Mouse (Mus musculus) liver, embryonic 15.5 days (tissue): ENCODE data around the gene Slc48a1. TPM values are rescaled to one million over a fixed set of nuclear protein-coding genes. Genes with fewer than 3 reads are reported as not detected.

ENCODE experiments used
- ATAC-seq: fragments of 200-750 bp; cut with Nextera tagmentation; 2 replicates; pipeline ENCODE4 v1.8.0; 2017; ENCODE audit warnings: moderate number of reproducible peaks, mild to moderate bottlenecking, moderate library complexity; ENCODE audit not compliant: insufficient read depth
- H3K27ac ChIP-seq: fragments of 300-500 bp; sonication (generic); replicated peaks from 2 replicates; pipeline ENCODE4 v1.5.1; 2015; ENCODE audit warnings: mild to moderate bottlenecking, inconsistent platforms
- H3K27me3 ChIP-seq: fragments of 300-500 bp; sonication (generic); 2 replicates; pipeline ENCODE4 v1.6.1; 2015; ENCODE audit warnings: mild to moderate bottlenecking, inconsistent platforms
- H3K36me3 ChIP-seq: fragments of 300-500 bp; sonication (generic); replicated peaks from 2 replicates; pipeline ENCODE4 v1.6.1; 2015; ENCODE audit warnings: moderate library complexity, mild to moderate bottlenecking, inconsistent platforms
- H3K4me1 ChIP-seq: fragments of 300-500 bp; sonication (generic); replicated peaks from 2 replicates; pipeline ENCODE4 v1.6.1; 2015; ENCODE audit warnings: inconsistent platforms
- H3K4me2 ChIP-seq: fragments of 300-500 bp; sonication (generic); 2 replicates; pipeline ENCODE4 v1.6.1; 2015; ENCODE audit warnings: moderate library complexity, mild to moderate bottlenecking, inconsistent platforms
- H3K4me3 ChIP-seq: fragments of 300-500 bp; sonication (generic); replicated peaks from 2 replicates; pipeline ENCODE4 v1.5.1; 2015; ENCODE audit warnings: mild to moderate bottlenecking, inconsistent platforms
- H3K9ac ChIP-seq: fragments of 300-500 bp; sonication (generic); 2 replicates; pipeline ENCODE4 v1.6.1; 2015; ENCODE audit warnings: moderate library complexity, mild to moderate bottlenecking, inconsistent platforms
- H3K9me3 ChIP-seq: fragments of 300-500 bp; sonication (generic); replicated peaks from 2 replicates; pipeline ENCODE4 v1.6.1; 2016; ENCODE audit warnings: inconsistent platforms
- WGBS: fragments of 180-500 bp; shearing (Covaris S2); methylation state at CpG from one replicate; pipeline ENCODE4 v1.1.7; 2015; ENCODE audit warnings: mixed read lengths; ENCODE audit not compliant: insufficient replicate concordance; 5-methylcytosine and 5-hydroxymethylcytosine counted together
- polyA plus RNA-seq: library from polyadenylated mRNA; unstranded; fragments of >200 nt; fragmentation: Nextera tagmentation; extraction: Ambion mirVana; gene quantifications from 2 replicates; pipeline ENCODE4 v1.2.1, GENCODE M21; 2015

Slc48a1 gene
- polyA plus RNA-seq, 1 experiment from 2014 or later: 101 TPM

DNA sequence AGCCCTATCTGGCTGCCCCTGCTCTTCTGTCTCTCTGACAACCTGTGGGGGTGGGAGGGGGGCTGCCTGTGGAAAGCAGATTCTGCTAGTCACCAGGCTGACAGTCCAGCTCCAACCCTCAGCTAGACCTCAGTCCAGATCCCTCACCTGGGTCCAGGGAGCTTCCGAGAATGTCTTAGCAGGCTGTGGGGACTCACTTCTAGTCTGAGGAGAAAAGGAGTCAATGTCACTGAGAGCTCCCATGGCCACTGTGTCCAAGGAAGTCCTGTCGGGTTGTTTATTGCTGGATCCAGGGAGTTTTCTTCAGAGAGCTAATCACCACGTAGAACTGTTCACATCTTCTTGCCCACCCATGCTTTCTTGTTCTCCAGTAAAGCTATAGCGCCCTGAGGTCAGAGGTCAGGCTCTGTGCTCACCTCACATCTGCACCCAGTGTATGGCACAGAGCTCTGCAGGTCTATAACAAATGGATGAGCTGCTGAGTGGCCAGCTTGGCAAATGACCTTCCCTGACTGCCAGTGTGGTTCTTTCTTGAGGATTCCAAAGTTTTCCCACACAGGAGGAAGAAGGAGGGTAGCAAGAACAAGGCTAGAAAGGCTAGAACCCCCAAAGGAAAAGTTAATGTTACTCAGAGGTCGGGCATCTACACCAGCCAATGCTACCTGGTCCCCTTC, 48.4 kb downstream of the Slc48a1 start:
- H3K27me3 ChIP-seq: peaks cover 31% of the 10 kb centered on the region
- no peaks in the 10 kb centered on the region for H3K9me3 ChIP-seq
- H3K4me2 ChIP-seq: peak overlapping the region; percentile 74
- no peaks in the 10 kb centered on the region for H3K36me3 ChIP-seq
- peak overlapping the region; percentile 58; the same call in 1 of the 2 replicates for H3K9ac ChIP-seq
- no peak for ATAC-seq
- 50% methylated on average over 5 of the region's 5 CpGs for WGBS
- 0 out of 2 replicates have a peak overlapping the region, but pooled peaks have one; percentile 34 for H3K27ac ChIP-seq
- H3K4me3 ChIP-seq: no peak overlapping the region
- H3K4me1 ChIP-seq: peaks cover 93% of the 10 kb centered on the region

- H3K4me1 ChIP-seq: peaks cover 96% of the 10 kb centered on the region
- ATAC-seq: no peak
- no peaks in the 10 kb centered on the region for H3K36me3 ChIP-seq
Observed at GRCm38 (mm10) chr15:97827401-97827800, 49.1 kb downstream of the Slc48a1 start.

DNA sequence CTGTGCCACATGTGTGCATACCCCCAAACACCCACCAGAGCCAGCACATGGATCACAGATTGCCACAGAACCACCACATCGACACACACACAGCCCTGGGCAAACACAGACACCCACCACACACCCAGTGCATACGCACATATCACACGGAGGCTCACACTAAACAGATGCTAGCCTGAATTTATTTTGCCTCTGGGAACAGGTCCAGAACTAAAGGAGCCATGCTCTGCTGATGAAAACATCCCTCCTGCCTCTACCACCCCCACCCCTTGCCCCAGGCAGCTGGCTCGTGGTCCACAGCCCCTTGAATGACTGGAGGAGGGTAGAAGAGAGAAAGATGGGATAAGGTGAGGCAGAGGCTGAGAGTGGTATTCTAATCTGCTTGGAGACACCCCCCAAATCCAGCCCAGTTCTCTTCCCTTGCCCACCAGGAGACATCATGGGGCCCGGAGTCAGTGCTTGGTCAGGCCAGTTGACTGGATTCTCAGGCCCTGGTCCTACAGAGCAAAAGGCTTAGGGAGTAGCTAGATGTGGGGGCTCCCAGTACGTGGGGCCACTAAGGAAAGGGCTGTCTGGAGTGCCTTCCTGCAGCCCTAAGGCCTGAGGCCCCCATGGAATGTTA, 50.0 kb downstream of the Slc48a1 start:
- Histone ChIP-seq H3K9me3 (no peaks in the 10 kb centered on the region), H3K4me3 (no peak overlapping the region), H3K9ac (no peak overlapping the region), H3K4me1 (peaks cover 96% of the 10 kb centered on the region), H3K27ac (no peak overlapping the region), H3K27me3 (peaks cover 47% of the 10 kb centered on the region), H3K4me2 (peak overlapping the region; percentile 93), H3K36me3 (no peaks in the 10 kb centered on the region)
- ATAC-seq: no peak
- WGBS: 33% methylated on average over 6 of the region's 6 CpGs

More at GRCm38 (mm10) chr15:97827401-97827800, 49.1 kb downstream of the Slc48a1 start:
- 72% methylated on average over 8 of the region's 8 CpGs for whole genome bisulfite sequencing
- Histone ChIP-seq H3K9me3 (no peaks in the 10 kb centered on the region), H3K4me3 (no peak overlapping the region), H3K4me2 (no peak overlapping the region), H3K9ac (no peak overlapping the region), H3K27me3 (peaks cover 37% of the 10 kb centered on the region), H3K27ac (no peak overlapping the region)

DNA sequence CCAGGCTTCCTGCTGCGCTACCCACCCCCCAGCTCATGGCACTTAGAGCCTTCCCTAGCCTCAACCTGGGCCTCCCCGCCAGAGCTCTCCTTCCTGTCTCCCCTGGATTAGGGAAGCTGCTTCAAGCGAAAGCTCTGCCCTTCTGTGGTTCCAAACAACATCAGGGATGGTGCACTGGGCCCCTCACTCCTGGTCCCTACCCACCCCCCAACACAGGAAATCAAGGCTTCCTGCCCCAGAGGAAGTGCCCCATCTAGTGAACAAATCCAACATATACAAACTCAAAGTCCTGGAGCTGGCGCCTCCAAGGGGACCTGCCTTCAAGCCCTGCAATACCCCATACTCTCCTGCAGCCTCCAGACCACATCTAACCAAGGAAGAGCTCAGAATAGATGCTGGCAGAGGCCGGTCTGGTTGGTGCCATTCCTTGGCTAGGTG, 50.6 kb downstream of the Slc48a1 start:
- no peak for ATAC-seq
- no peak overlapping the region for H3K4me3 ChIP-seq
- no peaks in the 10 kb centered on the region for H3K36me3 ChIP-seq
- peaks cover 53% of the 10 kb centered on the region for H3K27me3 ChIP-seq
- H3K27ac ChIP-seq: no peak overlapping the region; the same call in 1 of the 2 replicates
- WGBS: 27% methylated on average over 5 of the region's 5 CpGs
- no peaks in the 10 kb centered on the region for H3K9me3 ChIP-seq
- H3K4me1 ChIP-seq: peaks cover 93% of the 10 kb centered on the region
- peak overlapping the region; percentile 93 for H3K4me2 ChIP-seq
- no peak overlapping the region for H3K9ac ChIP-seq

DNA sequence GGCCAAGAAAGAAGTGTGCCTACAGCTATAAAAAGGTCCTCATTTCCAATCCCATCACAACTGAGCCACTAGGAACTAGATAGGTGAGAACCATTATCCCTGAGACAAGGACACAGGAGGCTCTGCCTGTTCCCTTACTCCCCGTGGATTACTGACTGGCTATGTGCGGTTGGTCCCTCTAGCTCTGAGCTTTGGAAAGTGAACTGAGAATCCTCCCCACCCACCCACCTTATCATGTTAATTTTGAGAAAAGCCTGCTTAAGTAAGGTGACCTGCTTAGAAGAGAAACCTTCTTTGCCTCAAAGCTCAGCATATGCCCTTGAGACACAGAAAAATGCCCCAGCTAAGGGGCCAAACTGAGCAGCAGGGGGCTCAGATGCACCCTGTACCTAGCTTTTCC, 51.1 kb downstream of the Slc48a1 start:
- no peaks in the 10 kb centered on the region for H3K36me3 ChIP-seq
- no peaks in the 10 kb centered on the region for H3K9me3 ChIP-seq
- ATAC-seq: no peak
- H3K4me3 ChIP-seq: peak overlapping the region; percentile 69; the same call in 1 of the 2 replicates
- peak overlapping the region; percentile 18; the same call in 1 of the 2 replicates for H3K9ac ChIP-seq
- WGBS: 28% methylated on average over 2 of the region's 2 CpGs
- peaks cover 88% of the 10 kb centered on the region for H3K4me1 ChIP-seq
- H3K4me2 ChIP-seq: peak overlapping the region; percentile 93
- H3K27me3 ChIP-seq: peaks cover 53% of the 10 kb centered on the region
- no peak overlapping the region; the same call in 1 of the 2 replicates for H3K27ac ChIP-seq

DNA sequence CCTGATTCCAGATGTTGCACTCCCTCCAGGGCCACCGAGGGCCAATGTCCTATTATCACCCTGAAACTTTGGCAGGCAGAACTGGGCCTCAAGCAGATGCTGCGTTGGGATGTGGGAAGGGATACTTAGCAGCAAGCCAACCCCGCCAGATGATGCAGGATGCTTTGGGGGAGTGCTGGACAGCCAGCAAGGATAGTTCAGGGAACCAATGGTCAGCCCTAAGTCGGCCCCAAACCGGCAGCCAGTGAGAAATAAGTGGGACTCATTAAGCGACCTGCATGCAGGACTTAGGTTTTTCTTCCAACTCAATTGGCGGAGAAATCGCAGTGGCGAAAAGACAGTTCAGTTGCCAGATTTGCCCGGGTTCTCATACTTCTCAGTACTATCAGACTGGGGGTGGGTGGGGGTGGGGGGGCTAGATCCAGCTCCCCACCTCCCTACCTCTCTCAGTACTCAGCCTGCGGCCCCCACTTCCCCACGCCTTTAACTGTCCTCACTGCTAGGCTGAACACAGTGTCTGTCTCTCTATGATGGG, 52.0 kb downstream of the Slc48a1 start:
- Histone ChIP-seq H3K9me3 (no peaks in the 10 kb centered on the region), H3K4me2 (peak overlapping the region; percentile 93), H3K36me3 (no peaks in the 10 kb centered on the region), H3K4me1 (peaks cover 79% of the 10 kb centered on the region), H3K27me3 (peaks cover 53% of the 10 kb centered on the region), H3K27ac (peak overlapping the region; percentile 71), H3K4me3 (peak overlapping the region; percentile 69), H3K9ac (peak overlapping the region; percentile 67; the same call in 1 of the 2 replicates)
- no peak for ATAC-seq
- WGBS: 14% methylated on average over 12 of the region's 12 CpGs

GRCm38 (mm10) chr15:97830788-97831241, 52.5 kb downstream of the Slc48a1 start:
- under 1% methylated on average over 38 of the region's 39 CpGs for WGBS
- peak overlapping the region; percentile 93 for H3K4me2 ChIP-seq

DNA sequence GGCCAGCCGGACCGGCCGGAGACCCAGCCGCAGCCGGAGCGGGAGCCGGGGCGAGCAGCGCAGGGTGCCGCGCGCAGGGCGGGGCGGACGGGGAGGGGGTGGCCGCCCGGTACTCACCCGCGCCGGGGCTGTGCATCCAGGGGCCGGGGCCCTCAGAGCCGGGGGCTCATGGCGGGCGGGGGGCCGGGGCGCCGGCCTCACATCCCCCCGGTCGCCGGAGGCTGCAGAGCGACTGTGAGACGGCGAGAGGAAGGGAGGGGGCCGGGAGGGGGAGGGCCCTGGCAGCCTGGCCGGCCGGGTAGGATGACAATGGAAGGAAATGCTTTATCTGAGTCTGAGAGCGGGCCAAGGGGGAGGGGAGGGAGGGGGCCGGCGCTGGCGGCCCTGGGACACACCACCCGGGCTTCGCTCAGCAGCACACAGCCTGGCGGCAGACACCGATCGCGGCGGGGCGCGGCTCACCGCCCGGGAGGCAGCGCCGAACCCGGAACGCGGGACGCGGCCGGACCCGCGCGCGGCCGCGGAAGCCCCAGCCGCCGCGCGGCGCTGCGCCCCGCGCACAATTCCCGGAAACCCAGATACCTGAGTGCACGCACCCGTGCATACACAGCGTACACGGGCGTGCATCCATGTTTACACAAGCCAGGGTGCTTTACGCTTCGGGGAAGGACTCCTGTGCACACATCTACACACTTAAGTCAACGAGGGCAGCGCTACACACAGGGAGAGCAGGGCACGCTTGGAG, 53.1 kb downstream of the Slc48a1 start:
- Histone ChIP-seq H3K27ac (peak overlapping the region; percentile 71), H3K36me3 (no peaks in the 10 kb centered on the region), H3K9me3 (no peaks in the 10 kb centered on the region), H3K4me2 (peak overlapping the region; percentile 93), H3K4me3 (peak overlapping the region; percentile 69), H3K27me3 (peaks cover 53% of the 10 kb centered on the region), H3K9ac (peak overlapping the region; percentile 67), H3K4me1 (peaks cover 72% of the 10 kb centered on the region)
- under 1% methylated on average over 82 of the region's 84 CpGs for WGBS
- peak; percentile 79 for ATAC-seq

More at GRCm38 (mm10) chr15:97830788-97831241, 52.5 kb downstream of the Slc48a1 start:
- Histone ChIP-seq H3K36me3 (no peaks in the 10 kb centered on the region), H3K4me3 (peak overlapping the region; percentile 69), H3K27me3 (peaks cover 53% of the 10 kb centered on the region), H3K9me3 (no peaks in the 10 kb centered on the region), H3K9ac (peak overlapping the region; percentile 67), H3K4me1 (peaks cover 74% of the 10 kb centered on the region), H3K27ac (peak overlapping the region; percentile 71)
- ATAC-seq: peak; percentile 14; the same call in 1 of the 2 replicates

- peak; percentile 3; the same call in 1 of the 2 replicates for ATAC-seq
- Histone ChIP-seq H3K9ac (no peak overlapping the region), H3K27me3 (peaks cover 53% of the 10 kb centered on the region), H3K27ac (peak overlapping the region; percentile 71), H3K36me3 (no peaks in the 10 kb centered on the region), H3K4me2 (peak overlapping the region; percentile 93), H3K4me3 (peak overlapping the region; percentile 69), H3K4me1 (peaks cover 66% of the 10 kb centered on the region), H3K9me3 (no peaks in the 10 kb centered on the region)
- WGBS: 17% methylated on average over 10 of the region's 10 CpGs
Observed at GRCm38 (mm10) chr15:97831987-97832640, 53.8 kb downstream of the Slc48a1 start.

- H3K9me3 ChIP-seq: no peaks in the 10 kb centered on the region
- H3K9ac ChIP-seq: no peak overlapping the region
- H3K4me3 ChIP-seq: no peak overlapping the region
- H3K36me3 ChIP-seq: no peaks in the 10 kb centered on the region
- H3K27ac ChIP-seq: 0 out of 2 replicates have a peak overlapping the region, but pooled peaks have one; percentile 71
- peaks cover 69% of the 10 kb centered on the region for H3K4me1 ChIP-seq
- H3K4me2 ChIP-seq: 0 out of 2 replicates have a peak overlapping the region, but pooled peaks have one; percentile 93
- 38% methylated on average over 9 of the region's 9 CpGs for WGBS
- H3K27me3 ChIP-seq: peaks cover 53% of the 10 kb centered on the region
- no peak for ATAC-seq
Observed at GRCm38 (mm10) chr15:97832764-97833479, 54.6 kb downstream of the Slc48a1 start.
